Mouse (Mus musculus): ENCODE data around the gene Tnik. TPM values are rescaled to one million over a fixed set of nuclear protein-coding genes. Genes with fewer than 3 reads are reported as not detected.

Tnik gene
- total RNA-seq, 2 experiments from 2014 or later: 38.8 to 42.7 TPM

- intact Hi-C loops (cut with DNase I): no loop called here
- H3K4me3 ChIP-seq: no peak overlapping the region
These were observed 77.1 kb downstream of the Tnik start for GRCm38 (mm10) chr3:28340071-28340470.

DNA sequence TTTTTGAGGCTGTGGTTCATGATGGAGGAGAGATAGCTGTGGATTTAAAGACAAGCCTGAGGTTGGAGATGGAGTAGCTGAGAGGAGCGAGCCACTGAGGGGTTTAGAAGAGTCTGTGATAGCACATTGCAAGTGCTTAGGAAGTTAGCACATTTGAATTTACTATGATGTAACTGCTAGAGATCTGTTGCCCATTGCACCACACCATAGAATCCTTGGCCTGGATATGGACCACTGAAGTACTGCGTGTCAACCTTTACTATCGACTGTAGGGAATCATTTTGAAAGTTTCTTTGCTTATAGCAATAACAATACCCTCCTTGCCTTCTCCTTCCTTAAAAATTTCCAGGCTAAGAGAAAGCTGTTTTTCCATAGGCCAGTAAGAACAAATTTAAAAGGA lies 80.2 kb downstream of the Tnik start:
- no peak for TF ChIP-seq CTCF (IDR thresholded peaks at IDR 0.05)
- intact Hi-C loops (cut with DNase I): no loop called here
- DNase-seq: no peak
- no peak overlapping the region for H3K27ac ChIP-seq
- H3K4me3 ChIP-seq: no peak overlapping the region

More at GRCm38 (mm10) chr3:28340071-28340470, 77.1 kb downstream of the Tnik start:
- DNase-seq: no peak
- no peak for TF ChIP-seq CTCF (IDR thresholded peaks at IDR 0.05)
- no peak overlapping the region for H3K27ac ChIP-seq

DNA sequence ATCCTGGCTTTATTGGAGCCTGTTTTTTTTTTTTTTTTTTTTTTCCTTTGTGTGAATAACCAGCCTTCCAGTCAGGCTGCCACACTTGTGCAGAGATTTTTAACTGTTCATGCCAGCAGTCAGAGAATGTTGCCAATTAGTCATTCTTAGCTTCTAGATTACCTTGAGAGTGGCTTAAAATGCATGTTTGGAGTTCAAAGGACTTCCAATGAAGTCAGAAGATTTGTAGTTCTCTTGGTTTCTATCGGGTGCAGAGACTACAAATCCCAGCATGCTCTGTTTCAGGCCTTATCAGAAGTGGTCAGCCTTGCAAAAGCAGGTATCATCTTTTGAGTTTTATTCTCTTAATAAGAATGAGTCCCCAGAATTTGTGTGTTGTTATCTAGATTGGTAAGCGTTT lies 80.6 kb downstream of the Tnik start:
- H3K4me3 ChIP-seq: no peak overlapping the region
- TF ChIP-seq CTCF (IDR thresholded peaks at IDR 0.05): no peak
- DNase-seq: no peak
- intact Hi-C loops (cut with DNase I): no loop called here
- H3K27ac ChIP-seq: no peak overlapping the region

DNA sequence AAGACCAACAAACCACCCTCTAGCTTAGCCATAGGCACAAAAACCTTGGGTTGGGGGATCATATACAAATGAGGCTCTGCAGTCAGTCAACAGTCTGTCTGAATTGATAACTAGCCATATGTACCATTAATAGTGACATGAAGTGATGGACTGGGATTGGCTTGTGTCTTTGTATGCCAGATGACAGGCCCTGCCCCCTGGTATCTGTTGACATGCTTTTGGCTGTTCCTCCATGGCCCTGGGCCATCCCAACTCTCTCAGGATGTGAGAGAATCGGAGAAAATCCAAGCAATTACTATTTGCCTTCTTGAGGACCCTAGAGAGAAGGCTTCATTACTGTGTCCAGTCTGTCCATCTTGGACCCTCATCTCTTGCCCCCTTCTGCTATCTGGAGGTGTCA lies 82.4 kb downstream of the Tnik start:
- no peak for DNase-seq
- no peak overlapping the region for H3K4me3 ChIP-seq
- TF ChIP-seq CTCF (IDR thresholded peaks at IDR 0.05): no peak
- intact Hi-C loops (cut with DNase I): no loop called here
- H3K27ac ChIP-seq: no peak overlapping the region

GRCm38 (mm10) chr3:28345961-28346360 lies 82.9 kb downstream of the Tnik start:
- intact Hi-C loops (cut with DNase I): no loop called here
- Histone ChIP-seq H3K4me3 (no peak overlapping the region), H3K27ac (no peak overlapping the region)
- DNase-seq: no peak
- no peak for TF ChIP-seq CTCF (IDR thresholded peaks at IDR 0.05)

DNA sequence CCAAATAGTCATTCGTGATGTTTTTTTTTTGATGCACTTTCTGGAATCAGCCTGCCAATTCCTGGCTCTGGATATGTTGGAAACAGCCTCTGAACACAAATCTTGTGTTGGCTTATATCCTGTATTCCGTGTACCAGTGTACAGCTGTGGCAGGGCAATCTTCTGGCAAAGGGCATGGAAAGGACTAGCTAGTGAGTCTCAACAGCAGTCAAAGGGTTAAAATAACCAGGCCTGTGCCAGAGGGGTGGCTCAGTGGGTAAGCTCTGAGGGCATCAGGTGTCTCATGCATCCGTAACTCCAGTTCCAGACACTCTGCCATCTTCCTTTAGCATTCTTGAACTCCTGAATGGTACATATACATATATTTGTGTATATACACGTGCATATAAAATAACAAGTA lies 83.5 kb downstream of the Tnik start:
- Histone ChIP-seq H3K4me3 (no peak overlapping the region), H3K27ac (no peak overlapping the region)
- TF ChIP-seq CTCF (IDR thresholded peaks at IDR 0.05): no peak
- intact Hi-C loops (cut with DNase I): no loop called here
- no peak for DNase-seq

GRCm38 (mm10) chr3:28348746-28349145 lies 85.7 kb downstream of the Tnik start:
- Histone ChIP-seq H3K4me3 (no peak overlapping the region), H3K27ac (no peak overlapping the region)
- intact Hi-C loops (cut with DNase I): no loop called here
- no peak for DNase-seq
- TF ChIP-seq CTCF (IDR thresholded peaks at IDR 0.05): no peak

DNA sequence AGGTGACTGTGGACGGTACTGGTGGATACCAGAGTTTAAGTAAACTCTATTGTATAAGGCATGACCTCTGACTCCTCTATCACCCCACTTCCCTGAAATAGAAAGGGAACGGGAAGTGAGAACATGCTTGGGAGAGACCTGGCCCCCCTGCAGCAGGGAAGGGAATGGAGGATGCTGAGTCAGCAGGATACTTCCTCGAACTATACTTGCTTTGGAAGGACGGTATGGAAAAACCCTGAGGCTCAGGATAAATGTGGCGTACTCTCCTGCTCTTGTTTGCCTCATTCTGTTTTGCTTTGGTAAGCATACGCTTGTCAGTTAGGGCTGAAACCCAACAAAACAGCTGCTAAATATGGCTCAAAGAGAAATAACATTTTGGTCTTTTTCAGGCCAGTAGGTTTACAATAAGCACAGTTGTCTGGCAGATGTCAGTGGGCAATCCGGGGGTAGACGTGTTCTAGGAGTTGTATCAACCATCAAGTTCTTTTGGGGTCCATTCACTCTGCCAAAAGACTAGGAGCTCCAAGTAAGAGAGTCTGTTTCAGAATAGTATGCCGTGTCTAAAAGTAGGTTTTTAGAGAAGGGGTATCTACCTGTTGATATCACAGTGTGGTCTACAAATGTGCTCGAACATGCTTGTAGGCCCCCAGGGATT lies 87.3 kb downstream of the Tnik start:
- DNase-seq: no peak
- Histone ChIP-seq H3K27ac (no peak overlapping the region), H3K4me3 (no peak overlapping the region)
- TF ChIP-seq CTCF (IDR thresholded peaks at IDR 0.05): no peak
- intact Hi-C loops (cut with DNase I): no loop called here

- intact Hi-C loops (cut with DNase I): no loop called here
- Histone ChIP-seq H3K4me3 (no peak overlapping the region), H3K27ac (no peak overlapping the region)
- no peak for DNase-seq
- TF ChIP-seq CTCF (IDR thresholded peaks at IDR 0.05): no peak
These were observed 95.4 kb downstream of the Tnik start for GRCm38 (mm10) chr3:28358391-28358790.

GRCm38 (mm10) chr3:28359138-28359537 lies 96.1 kb downstream of the Tnik start:
- H3K27ac ChIP-seq: no peak overlapping the region

GRCm38 (mm10) chr3:28361056-28361455 lies 98.0 kb downstream of the Tnik start:
- TF ChIP-seq CTCF (IDR thresholded peaks at IDR 0.05): no peak
- intact Hi-C loops (cut with DNase I): loop anchor here (5.0 kb wide), 1 partner anchor 54 kb away; no protein-coding TSS in a partner anchor
- no peak overlapping the region for H3K4me3 ChIP-seq
- DNase-seq: no peak
- no peak overlapping the region for H3K27ac ChIP-seq

More at GRCm38 (mm10) chr3:28359138-28359537, 96.1 kb downstream of the Tnik start:
- no peak for DNase-seq
- no peak for TF ChIP-seq CTCF (IDR thresholded peaks at IDR 0.05)
- H3K4me3 ChIP-seq: no peak overlapping the region
- intact Hi-C loops (cut with DNase I): no loop called here

DNA sequence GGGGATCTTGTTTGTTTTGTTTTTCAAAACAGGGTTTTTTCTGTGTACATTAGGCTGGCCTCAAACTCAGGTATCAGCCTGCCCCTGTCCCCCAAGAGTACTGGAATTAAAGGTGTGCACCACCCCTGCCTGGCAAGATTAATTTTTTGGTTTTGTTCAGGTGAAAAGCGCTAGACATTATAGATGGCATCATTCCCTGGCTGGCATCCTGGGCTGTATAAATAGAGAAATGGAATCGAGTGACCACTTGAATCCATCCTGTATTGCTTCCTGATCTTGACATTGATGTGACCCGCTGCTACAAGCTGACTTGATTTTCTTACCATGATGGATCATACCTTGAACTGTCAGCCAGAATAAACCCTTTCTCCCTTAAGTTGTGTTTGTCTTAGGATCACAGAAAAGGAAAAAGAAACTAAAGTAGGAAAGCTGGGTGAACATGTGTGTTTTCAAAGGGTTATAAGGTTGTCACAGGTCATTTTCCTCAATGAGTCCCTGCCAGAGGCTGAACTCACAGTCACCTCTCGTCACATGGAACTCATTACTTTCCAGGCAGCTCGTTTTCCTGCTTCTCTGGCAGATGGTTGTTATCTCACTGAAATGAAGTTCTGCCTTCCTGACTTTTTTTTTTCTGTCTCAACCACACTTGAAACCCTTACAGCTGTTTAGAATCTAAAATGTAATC lies 100.6 kb downstream of the Tnik start:
- no peak overlapping the region for H3K4me3 ChIP-seq
- intact Hi-C loops (cut with DNase I): loop anchor here (5.0 kb wide), 1 partner anchor 56 kb away; no protein-coding TSS in a partner anchor
- no peak for TF ChIP-seq CTCF (IDR thresholded peaks at IDR 0.05)
- DNase-seq: no peak
- H3K27ac ChIP-seq: no peak overlapping the region

GRCm38 (mm10) chr3:28368746-28369145 lies 105.7 kb downstream of the Tnik start:
- peak overlapping the region; percentile 77 for H3K27ac ChIP-seq
- no peak for TF ChIP-seq CTCF (IDR thresholded peaks at IDR 0.05)
- intact Hi-C loops (cut with DNase I): no loop called here
- no peak overlapping the region for H3K4me3 ChIP-seq
- DNase-seq: no peak

GRCm38 (mm10) chr3:28369266-28369665 lies 106.3 kb downstream of the Tnik start:
- H3K27ac ChIP-seq: peak overlapping the region; percentile 77
- intact Hi-C loops (cut with DNase I): no loop called here
- no peak overlapping the region for H3K4me3 ChIP-seq
- TF ChIP-seq CTCF (IDR thresholded peaks at IDR 0.05): no peak
- DNase-seq: no peak
